Mouse (Mus musculus) forelimb bud, embryonic 11.5 days (tissue): ENCODE measurements around the gene Terb2.

ENCODE experiments used
- DNase-seq: peaks from one replicate; pipeline ENCODE4 v3.0.0-alpha.2; 2012; ENCODE audit warnings: low read depth, low spot score

The Terb2 gene

GRCm38 (mm10) chr2:122233341-122233740 is 47.3 kb downstream of the Terb2 start:
- no peak for DNase-seq

DNA sequence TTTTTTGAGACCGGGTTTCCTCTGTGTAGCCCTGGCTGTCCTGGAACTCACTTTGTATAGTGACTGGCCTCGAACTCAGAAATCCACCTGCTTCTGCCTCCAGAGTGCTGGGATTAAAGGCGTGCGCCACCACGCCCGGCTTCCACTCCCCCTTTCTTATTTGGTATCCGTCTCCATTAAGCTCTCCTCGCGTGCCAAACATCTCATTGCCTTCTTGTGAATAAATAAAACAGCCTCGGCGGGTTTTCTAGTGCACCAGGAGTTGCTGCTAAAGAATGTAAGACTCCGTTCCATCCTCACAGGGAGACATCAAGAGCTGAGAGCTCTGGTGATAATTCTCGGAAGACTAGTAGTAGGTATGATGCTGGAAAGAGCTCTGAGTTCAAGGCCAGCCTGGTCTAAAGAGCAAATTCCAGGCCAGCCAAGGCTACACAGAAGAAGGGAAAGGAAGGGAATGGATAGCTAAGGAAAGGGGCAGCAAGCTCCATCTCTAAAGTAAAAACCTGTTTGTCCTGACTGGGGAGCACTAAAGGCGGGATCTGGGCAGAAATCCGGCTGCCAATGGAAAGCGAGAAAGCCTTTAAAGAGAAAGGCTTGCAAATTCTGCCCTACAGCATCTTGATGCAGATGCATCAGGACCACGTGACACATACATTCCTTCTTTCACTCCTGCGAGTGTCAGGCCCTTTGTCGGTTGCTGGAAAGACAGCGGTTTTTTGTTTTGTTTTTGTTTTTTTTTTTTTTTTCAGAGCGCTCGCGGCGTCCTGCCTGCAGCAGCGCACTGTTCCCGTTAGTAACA is 47.9 kb downstream of the Terb2 start:
- DNase-seq: peak; percentile 38

DNA sequence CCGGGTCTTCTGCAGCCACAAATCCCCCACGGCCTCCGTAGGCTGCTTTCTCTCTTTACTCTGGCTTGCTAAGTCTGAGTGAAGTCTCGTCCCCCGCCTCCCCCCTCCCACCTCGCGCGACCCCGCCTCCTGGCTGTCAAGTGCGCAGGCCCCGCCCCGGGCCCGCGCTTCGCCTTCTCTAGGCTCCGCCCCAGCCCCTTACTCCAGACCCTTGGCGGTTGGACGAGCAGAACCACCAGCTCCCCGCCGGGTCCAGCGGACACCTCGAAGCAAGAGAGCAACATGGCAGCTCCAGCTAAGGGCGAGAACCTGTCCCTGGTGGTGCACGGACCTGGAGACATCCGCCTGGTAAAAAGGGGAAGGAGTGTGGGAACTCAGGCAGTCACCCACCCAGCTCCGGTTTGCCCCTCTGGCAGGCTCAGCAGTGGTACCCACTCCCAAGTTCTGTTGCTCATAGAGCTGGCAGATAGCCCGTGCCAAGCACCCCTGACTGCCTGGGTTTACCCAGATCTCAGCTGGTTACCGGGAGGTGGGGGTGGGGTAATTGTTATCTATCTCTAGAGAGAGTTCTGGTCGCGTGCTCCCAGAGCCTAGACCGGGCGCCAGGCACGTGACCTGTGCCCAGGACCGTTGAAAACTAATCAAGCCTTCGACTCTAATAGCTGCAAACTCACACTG is 48.7 kb downstream of the Terb2 start, which contains the start of gene Sord:
Sord (plus strand) TSS at position 139 of the 678 bp plus-strand sequence.
- DNase-seq: peak; percentile 77

GRCm38 (mm10) chr2:122235425-122235824 is 49.4 kb downstream of the Terb2 start:
- DNase-seq: no peak

DNA sequence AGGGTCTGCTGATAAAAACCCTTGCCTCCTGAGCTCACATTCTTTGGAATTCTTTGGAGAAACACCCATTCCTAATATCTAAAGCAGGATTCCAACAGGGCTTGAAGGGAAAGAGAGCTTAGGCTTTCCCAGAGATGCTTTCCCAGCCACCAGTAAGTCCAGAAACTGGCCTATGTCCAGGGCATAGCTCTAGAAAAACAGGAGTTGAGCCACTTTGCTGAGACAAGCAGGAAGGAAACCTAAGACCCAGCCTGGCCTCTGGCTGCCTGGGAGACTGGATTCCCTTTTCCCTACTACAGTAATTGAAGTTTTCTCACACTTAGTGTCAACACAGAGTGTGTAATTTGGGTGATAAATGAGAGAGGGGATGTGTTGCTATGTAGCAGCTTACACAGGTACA is 50.2 kb downstream of the Terb2 start:
- no peak for DNase-seq

DNA sequence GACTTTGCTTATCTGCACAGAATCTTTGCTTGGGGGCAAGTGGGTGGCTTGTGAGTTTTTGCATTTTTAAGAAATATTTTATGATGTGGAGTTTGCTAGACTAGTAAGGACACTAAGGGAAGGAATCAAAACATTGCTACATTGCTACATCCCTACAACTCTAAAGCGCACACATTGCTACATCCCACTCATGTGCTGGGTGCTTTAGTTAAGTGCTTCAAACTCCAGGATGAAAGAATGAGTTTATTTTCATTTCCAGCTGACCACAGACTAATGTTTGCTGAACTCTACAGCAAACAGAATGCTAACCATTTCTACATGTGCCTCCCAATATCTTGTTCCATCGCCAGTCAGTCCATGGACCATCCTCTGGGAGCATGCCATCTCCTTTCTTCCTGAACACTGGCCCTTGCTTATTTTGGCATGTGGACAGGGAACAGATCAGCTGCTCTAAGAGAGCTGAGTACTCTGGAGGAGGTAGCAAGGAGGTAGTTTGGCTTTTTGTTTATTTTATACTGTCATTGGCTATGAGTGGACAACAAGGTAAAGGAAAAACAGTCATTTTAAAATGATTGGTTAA is 51.9 kb downstream of the Terb2 start:
- DNase-seq: no peak

GRCm38 (mm10) chr2:122240735-122241134 is 54.7 kb downstream of the Terb2 start:
- DNase-seq: no peak

DNA sequence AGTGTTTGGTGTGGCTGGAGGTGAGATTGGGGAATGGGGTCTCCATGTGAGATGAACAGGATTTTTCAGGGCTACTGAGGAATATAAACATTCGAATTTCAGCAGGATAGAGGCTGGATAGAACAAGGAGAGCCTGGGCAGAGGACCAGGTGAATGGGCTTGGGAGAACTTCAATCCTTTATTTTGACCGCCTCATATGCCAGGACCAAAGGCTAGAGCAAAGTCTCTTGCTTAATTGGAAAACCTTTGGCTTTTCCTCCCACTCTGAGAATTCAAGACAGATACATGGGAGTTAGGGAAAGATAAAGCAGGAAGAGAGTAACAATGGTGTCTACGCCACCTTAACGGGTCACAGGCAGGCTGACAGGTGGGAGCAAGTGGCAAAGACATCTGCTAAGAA is 55.2 kb downstream of the Terb2 start:
- DNase-seq: no peak

- DNase-seq: no peak
Measured at GRCm38 (mm10) chr2:122241935-122242334, 55.9 kb downstream of the Terb2 start.

DNA sequence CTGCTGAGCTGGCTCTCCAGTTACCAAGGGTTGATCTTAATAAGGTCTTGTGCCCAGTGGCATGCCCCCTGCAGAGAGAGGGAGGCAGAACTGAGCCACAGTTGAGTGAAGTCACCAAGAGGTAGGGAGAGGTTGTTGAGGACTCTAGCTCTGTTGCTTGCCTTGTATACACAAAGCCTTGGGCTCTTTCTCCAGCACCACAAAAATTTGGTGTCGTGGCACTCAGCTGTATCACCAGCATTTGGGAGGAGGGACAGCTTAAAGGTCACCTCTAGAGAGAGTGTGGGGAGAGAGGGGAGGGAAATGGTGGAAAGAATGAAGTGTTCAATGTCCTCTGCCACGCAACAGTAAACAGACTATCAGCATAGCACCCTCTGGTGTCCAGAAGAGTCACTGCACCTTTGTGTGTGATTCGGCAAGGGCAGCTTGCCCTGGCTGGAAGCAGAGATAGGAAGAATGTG is 57.6 kb downstream of the Terb2 start:
- DNase-seq: peak; percentile 74

GRCm38 (mm10) chr2:122247786-122248185 is 61.7 kb downstream of the Terb2 start:
- DNase-seq: no peak

DNA sequence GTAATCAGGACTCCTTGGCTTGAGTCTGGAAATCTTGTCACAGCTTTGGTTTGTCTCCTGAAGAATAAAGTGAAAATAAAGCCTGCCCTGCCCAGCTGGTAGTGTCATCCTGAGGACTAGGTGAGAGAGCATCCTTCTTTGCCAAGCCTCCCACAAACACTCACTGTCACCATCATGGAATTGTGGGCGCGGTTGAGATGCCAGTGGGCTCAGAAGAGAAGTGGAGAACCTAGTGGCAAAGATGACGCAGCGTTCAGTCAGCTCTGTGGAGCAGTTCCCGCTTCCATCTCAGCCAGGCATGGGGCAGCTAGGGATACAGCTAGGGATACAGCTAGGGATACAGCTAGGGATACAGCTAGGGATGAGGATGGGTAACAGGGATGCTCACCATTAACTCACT is 69.9 kb downstream of the Terb2 start:
- DNase-seq: no peak
